Mouse (Mus musculus) lung, postnatal 0 days (tissue): ENCODE results near the gene 1700125H20Rik.
"Not testable (repeated sequence)": the region's sequence is repeated elsewhere in the genome, so short reads cannot be mapped to it uniquely, and the experiment has no call there.

Experiments
- CTCF ChIP-seq: IDR thresholded peaks from 2 replicates; pipeline ENCODE4 v1.5.1; 2016; ENCODE audit warnings: antibody characterized with exemption, mild to moderate bottlenecking
- EP300 ChIP-seq: IDR thresholded peaks from 2 replicates; pipeline ENCODE4 v1.6.1; 2016; ENCODE audit warnings: antibody characterized with exemption, mild to moderate bottlenecking, control low read depth

GRCm38 (mm10) chr11:85163014-85163413 is 7.2 kb upstream of the 1700125H20Rik start:
- not testable (repeated sequence) for TF ChIP-seq CTCF, EP300
